Mouse (Mus musculus): ENCODE results near the gene Ankmy2.

- TF ChIP-seq POLR2A (IDR thresholded peaks at IDR 0.05; ENCODE audit: insufficient read depth, low read depth, low read length) (no peak), CTCF (IDR thresholded peaks at IDR 0.05; ENCODE audit: insufficient read depth, low read depth, low read length) (no peak)
Observed at GRCm38 (mm10) chr12:36132254-36132653, 24.7 kb upstream of the Ankmy2 start.

Data from olfactory bulb, adult 2 months (tissue).